Mouse (Mus musculus) C2C12 (cell line): Measurements from ENCODE around the gene Eno1. TPM values are rescaled to one million over a fixed set of nuclear protein-coding genes. Genes with fewer than 3 reads are reported as not detected.

Experiments
- H3K27me3 ChIP-seq: one replicate; pipeline ENCODE4 v1.6.1; 2011; ENCODE audit not compliant: control insufficient read depth, insufficient read depth, insufficient read length
- H3K36me3 ChIP-seq: one replicate; pipeline ENCODE4 v1.6.1; 2011; ENCODE audit not compliant: control insufficient read depth, insufficient read depth
- H3K4me3 ChIP-seq: one replicate; pipeline ENCODE4 v1.5.1; 2011; ENCODE audit warnings: mild to moderate bottlenecking, control low read depth; ENCODE audit not compliant: poor library complexity, insufficient read depth, severe bottlenecking
- H3K79me2 ChIP-seq: one replicate; pipeline ENCODE4 v1.6.1; 2011; ENCODE audit not compliant: control insufficient read depth, insufficient read depth
- H3K79me3 ChIP-seq: one replicate; pipeline ENCODE4 v1.6.1; 2011; ENCODE audit warnings: low read depth, control low read depth
- H3ac ChIP-seq: one replicate; pipeline ENCODE3; 2011; ENCODE audit warnings: low read depth; ENCODE audit not compliant: control insufficient read depth, insufficient read length
- CEBPB ChIP-seq: IDR thresholded peaks from one replicate; pipeline ENCODE4 v1.6.1; 2011; ENCODE audit warnings: low read depth, mild to moderate bottlenecking, control low read depth, moderate library complexity
- CTCF ChIP-seq: IDR thresholded peaks from one replicate; pipeline ENCODE4 v1.5.1; 2011; ENCODE audit not compliant: control insufficient read depth, insufficient read depth, insufficient read length
- FOSL1 ChIP-seq: IDR thresholded peaks from one replicate; pipeline ENCODE4 v1.8.0; 2011; ENCODE audit warnings: mild to moderate bottlenecking, low read length; ENCODE audit not compliant: poor library complexity, insufficient read depth, severe bottlenecking
- MAX ChIP-seq: IDR thresholded peaks from one replicate; pipeline ENCODE4 v1.6.1; 2011; ENCODE audit warnings: mild to moderate bottlenecking, control low read depth
- MYOD1 ChIP-seq: IDR thresholded peaks from one replicate; pipeline ENCODE4 v1.6.1; 2011; ENCODE audit warnings: low read depth; ENCODE audit not compliant: control insufficient read depth, insufficient read length
- MYOG ChIP-seq: IDR thresholded peaks from one replicate; pipeline ENCODE4 v1.6.1; 2011; ENCODE audit not compliant: control insufficient read depth, insufficient read length; ENCODE audit errors: extremely low read depth
- USF1 ChIP-seq: IDR thresholded peaks from one replicate; pipeline ENCODE4 v1.6.1; 2011; ENCODE audit warnings: low read depth, mild to moderate bottlenecking, control low read depth, moderate library complexity
- polyA plus RNA-seq: library from polyadenylated mRNA; unstranded; fragments of >200 nt; fragmentation: generic; extraction: Trizol; gene quantifications from one replicate; pipeline ENCODE4 v1.2.1, GENCODE M21; 2012; ENCODE audit warnings: missing spikeins

The Eno1 gene
- polyA plus RNA-seq, 1 experiment: 1,471 TPM

DNA sequence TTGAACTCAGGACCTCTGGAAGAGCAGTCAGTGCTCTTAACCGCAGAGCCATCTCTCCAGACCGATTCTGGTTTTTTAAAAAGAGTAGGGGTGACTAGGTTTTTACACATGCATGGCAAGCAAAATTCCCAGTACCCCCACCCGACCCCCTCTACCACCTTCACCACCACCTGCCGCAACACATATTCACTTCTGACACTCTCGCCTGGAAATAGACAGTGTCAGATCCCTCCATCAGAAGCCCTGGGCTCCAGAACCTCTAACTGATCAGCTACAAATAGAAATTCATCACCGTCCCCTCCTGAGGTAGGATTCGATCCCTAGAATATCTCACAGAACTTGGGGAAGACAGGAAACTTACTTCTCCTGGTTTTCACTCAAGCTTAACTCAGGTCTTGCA lies 23.1 kb downstream of the Eno1 start:
- no peaks in the 10 kb centered on the region for H3K79me2 ChIP-seq
- no peak overlapping the region for H3ac ChIP-seq
- H3K27me3 ChIP-seq: no peaks in the 10 kb centered on the region
- no peak overlapping the region for H3K4me3 ChIP-seq
- TF ChIP-seq CTCF (no peak), MYOG (no peak), MYOD1 (no peak), MAX (no peak), USF1 (no peak), CEBPB (no peak), FOSL1 (no peak)
- peaks cover 3% of the 10 kb centered on the region for H3K36me3 ChIP-seq
- H3K79me3 ChIP-seq: no peaks in the 10 kb centered on the region

DNA sequence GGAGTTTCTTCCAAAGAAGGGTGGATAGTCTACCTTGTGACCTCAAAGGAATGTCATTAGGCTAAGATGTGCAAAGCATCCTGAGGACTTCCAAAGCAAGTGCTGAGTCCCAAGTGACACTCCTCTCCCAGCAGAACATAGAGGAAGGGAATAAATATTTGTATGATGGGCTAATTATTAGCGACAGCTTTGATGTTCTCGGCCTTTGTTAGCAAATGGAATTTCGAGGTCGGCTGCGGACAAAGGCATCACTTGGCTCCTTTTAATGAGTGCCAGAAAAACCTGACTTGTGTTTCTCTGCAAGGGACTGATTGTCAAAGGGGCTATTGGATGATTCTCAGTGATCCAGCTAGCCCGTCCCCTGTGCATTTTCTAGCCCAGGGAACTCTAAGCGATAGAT lies 23.6 kb downstream of the Eno1 start:
- no peaks in the 10 kb centered on the region for H3K79me3 ChIP-seq
- H3K36me3 ChIP-seq: peaks cover 3% of the 10 kb centered on the region
- no peaks in the 10 kb centered on the region for H3K27me3 ChIP-seq
- H3ac ChIP-seq: no peak overlapping the region
- TF ChIP-seq USF1 (no peak), MAX (no peak), FOSL1 (no peak), CTCF (no peak), MYOD1 (no peak), MYOG (no peak), CEBPB (no peak)
- no peaks in the 10 kb centered on the region for H3K79me2 ChIP-seq
- no peak overlapping the region for H3K4me3 ChIP-seq

DNA sequence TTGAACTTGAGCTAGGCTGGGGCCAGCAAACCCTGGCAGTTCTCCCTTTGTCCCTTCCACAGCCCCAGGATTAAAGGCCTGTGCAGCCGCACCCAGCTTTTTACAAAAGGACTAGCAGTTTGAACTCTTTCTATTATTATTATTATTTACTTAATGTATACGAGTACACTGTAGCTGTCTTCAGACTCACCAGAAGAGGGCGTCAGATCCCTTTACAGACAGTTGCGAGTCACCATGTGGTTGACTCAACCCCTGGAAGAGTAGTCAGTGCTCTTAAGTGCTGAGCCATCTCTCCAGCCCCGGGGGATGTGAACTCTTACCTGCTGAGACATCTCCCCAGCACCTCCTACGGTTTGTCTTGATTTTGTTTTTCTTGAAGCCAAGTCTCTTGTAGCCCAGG lies 24.2 kb downstream of the Eno1 start:
- no peak for TF ChIP-seq USF1
- Histone ChIP-seq H3K79me3 (no peaks in the 10 kb centered on the region), H3ac (no peak overlapping the region), H3K4me3 (no peak overlapping the region), H3K79me2 (no peaks in the 10 kb centered on the region), H3K27me3 (no peaks in the 10 kb centered on the region), H3K36me3 (peaks cover 3% of the 10 kb centered on the region)

DNA sequence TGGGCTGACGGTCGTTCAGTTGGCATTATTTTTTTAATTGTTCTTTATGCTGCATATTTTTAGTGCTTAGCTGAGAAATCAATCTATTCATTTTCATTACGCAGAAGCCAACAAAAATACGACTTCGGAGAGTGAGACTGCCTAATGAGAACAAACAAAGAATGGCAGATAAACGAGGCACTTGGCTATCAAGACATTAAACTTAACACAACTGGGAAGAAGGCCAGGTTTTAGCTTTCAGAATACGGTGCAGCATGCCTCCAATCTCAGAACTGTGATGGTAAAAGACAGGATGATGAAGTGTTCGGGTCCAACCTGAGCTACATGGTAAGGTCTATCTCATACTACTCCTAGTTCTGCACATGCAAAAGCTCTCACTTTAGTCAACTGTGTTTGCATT lies 25.8 kb downstream of the Eno1 start:
- Histone ChIP-seq H3K79me3 (no peaks in the 10 kb centered on the region), H3K79me2 (no peaks in the 10 kb centered on the region), H3K36me3 (no peaks in the 10 kb centered on the region), H3K27me3 (no peaks in the 10 kb centered on the region), H3ac (no peak overlapping the region), H3K4me3 (no peak overlapping the region)
- TF ChIP-seq FOSL1: no peak
- no peak for TF ChIP-seq USF1
- TF ChIP-seq CTCF: no peak
- TF ChIP-seq MYOG: no peak
- no peak for TF ChIP-seq CEBPB
- TF ChIP-seq MAX: no peak
- TF ChIP-seq MYOD1: no peak

DNA sequence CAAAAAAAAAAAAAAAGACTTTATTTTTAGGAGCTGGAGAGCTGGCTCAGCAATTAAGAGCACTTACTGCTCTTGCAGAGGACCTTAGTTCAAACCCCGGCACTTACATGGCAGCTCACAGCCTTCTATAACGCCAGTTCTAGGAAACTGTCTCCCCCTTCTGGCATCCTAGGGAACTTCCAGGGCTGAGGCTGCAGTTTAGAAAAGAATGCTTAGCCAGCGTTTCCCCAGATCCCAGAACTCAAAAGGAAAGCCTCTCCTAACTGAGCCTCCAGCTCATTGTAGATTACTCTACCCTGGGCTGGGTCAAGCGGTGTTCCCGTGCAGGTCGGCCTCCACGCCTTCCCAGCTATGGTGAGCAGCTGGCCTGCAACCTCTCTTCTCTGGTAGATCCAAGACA lies 28.4 kb downstream of the Eno1 start:
- Histone ChIP-seq H3K79me3 (no peaks in the 10 kb centered on the region), H3K4me3 (no peak overlapping the region), H3ac (no peak overlapping the region), H3K27me3 (no peaks in the 10 kb centered on the region), H3K79me2 (no peaks in the 10 kb centered on the region), H3K36me3 (no peaks in the 10 kb centered on the region)
- TF ChIP-seq MAX: no peak
- TF ChIP-seq CEBPB: no peak
- no peak for TF ChIP-seq FOSL1
- TF ChIP-seq MYOD1: no peak
- no peak for TF ChIP-seq MYOG
- TF ChIP-seq CTCF: no peak
- no peak for TF ChIP-seq USF1

DNA sequence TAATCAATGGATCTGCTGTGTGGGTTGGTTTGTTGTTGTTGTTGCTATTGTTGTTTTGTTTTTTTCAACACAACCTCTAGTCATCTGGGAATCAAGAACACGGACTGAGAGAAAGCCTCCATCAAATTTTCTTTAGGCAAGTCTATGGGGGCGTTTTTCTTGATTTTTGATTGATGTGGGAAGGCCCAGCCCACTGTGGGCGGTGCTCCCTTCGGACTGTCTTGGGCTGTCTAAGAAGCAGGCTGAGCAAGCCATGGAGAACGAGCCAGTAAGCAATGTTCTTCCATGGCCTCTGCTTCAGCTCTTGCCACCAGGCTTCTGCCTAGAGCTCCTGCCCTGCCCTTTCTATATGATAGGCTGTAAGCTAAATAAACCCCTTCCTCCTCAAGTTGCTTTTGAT lies 28.9 kb downstream of the Eno1 start:
- Histone ChIP-seq H3K79me2 (no peaks in the 10 kb centered on the region), H3K79me3 (no peaks in the 10 kb centered on the region), H3K36me3 (no peaks in the 10 kb centered on the region), H3ac (no peak overlapping the region), H3K27me3 (no peaks in the 10 kb centered on the region), H3K4me3 (no peak overlapping the region)
- TF ChIP-seq MAX (no peak), USF1 (no peak), CEBPB (no peak), MYOD1 (no peak), CTCF (no peak), MYOG (no peak), FOSL1 (no peak)
